Mouse (Mus musculus): ENCODE measurements around the gene Cmya5.

DNA sequence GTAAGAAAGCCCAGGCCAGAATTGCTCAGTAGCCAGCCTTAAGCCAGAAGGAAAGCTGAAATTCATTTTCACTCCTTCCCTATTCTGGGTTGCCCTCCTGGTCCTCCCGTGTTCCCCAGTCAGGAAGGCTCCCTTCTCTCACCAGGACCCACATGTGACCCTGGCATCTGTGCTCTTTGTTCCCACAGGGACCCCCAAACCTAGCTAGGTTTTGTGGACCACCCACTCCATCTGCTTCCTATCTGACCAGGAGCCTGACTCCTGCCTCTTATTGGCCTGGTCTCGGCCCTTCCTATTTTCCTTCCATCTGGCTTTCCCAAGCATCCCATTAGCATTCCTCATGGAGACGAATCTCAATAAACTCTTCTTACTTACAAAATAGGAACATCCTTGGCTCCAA is 45.9 kb downstream of the Cmya5 start:
- no peak for TF ChIP-seq CTCF (IDR thresholded peaks at IDR 0.05; ENCODE audit: borderline replicate concordance, extremely low read depth, insufficient read depth, insufficient read length)
- TF ChIP-seq POLR2A (IDR thresholded peaks at IDR 0.05; ENCODE audit: borderline replicate concordance, extremely low read depth, insufficient read depth, insufficient read length, poor library complexity, severe bottlenecking) = no peak
